Mouse (Mus musculus) kidney, postnatal 10 days (tissue): ENCODE results near the gene Mei4.

ENCODE experiments used
- DNase-seq: peaks from one replicate; pipeline ENCODE4 v3.0.0; 2021; ENCODE audit warnings: mixed read lengths

The Mei4 gene

GRCm38 (mm10) chr9:82162415-82162814 lies 298.9 kb downstream of the Mei4 start:
- no peak for DNase-seq

- DNase-seq, result no peak
Measured at GRCm38 (mm10) chr9:82217976-82218375, 354.5 kb downstream of the Mei4 start.

- no peak for DNase-seq
Measured at GRCm38 (mm10) chr9:82247695-82248445, 384.4 kb downstream of the Mei4 start.
